Mouse (Mus musculus) ES-E14 (cell line): ENCODE data around the gene Cort. TPM values are rescaled to one million over a fixed set of nuclear protein-coding genes. Genes with fewer than 3 reads are reported as not detected.

Source experiments
- DNase-seq: peaks from one replicate; pipeline ENCODE4 v3.0.0-alpha.2; 2013; ENCODE audit warnings: low read depth, low spot score
- H3K27ac ChIP-seq: 2 replicates; pipeline ENCODE4 v1.5.1; 2012; ENCODE audit warnings: low read depth, mild to moderate bottlenecking, low read length, moderate library complexity, mixed read lengths; ENCODE audit not compliant: poor library complexity, insufficient read depth, severe bottlenecking
- H3K36me3 ChIP-seq: 2 replicates; pipeline ENCODE4 v1.6.1; 2012; ENCODE audit warnings: mild to moderate bottlenecking, low read length, moderate library complexity, mixed read lengths; ENCODE audit not compliant: control insufficient read depth, poor library complexity, insufficient read depth, severe bottlenecking
- H3K4me1 ChIP-seq, 2 experiments: fragments of 150-350 bp in 1 of 2; sonication (generic) in 1 of 2; 2 replicates each; pipeline ENCODE4 v1.6.1; 2012; ENCODE audit warnings: low read length in 2 of 2, mild to moderate bottlenecking in 1 of 2, mixed read lengths in 1 of 2; ENCODE audit not compliant: control insufficient read depth in 2 of 2, insufficient read depth in 2 of 2, poor library complexity in 1 of 2
- H3K4me3 ChIP-seq, 2 experiments: fragments of 150-350 bp in 1 of 2; sonication (generic) in 1 of 2; 2 replicates each; pipeline ENCODE4 v1.5.1; 2012; ENCODE audit warnings: low read length in 2 of 2, low read depth in 1 of 2, mild to moderate bottlenecking in 1 of 2, mixed read lengths in 1 of 2; ENCODE audit not compliant: insufficient read depth in 1 of 2, poor library complexity in 1 of 2, severe bottlenecking in 1 of 2
- H3K9ac ChIP-seq: 2 replicates; pipeline ENCODE4 v1.6.1; 2012; ENCODE audit warnings: low read depth, mild to moderate bottlenecking, low read length, mixed read lengths; ENCODE audit not compliant: poor library complexity, insufficient read depth, severe bottlenecking
- H3K9me3 ChIP-seq: fragments of 150-350 bp; sonication (generic); 2 replicates; pipeline ENCODE4 v1.6.1; 2012; ENCODE audit warnings: low read depth, mild to moderate bottlenecking, low read length; ENCODE audit not compliant: control insufficient read depth, insufficient read depth
- CHD2 ChIP-seq: IDR thresholded peaks from 2 replicates; pipeline ENCODE4 v1.6.1; 2014; ENCODE audit warnings: mild to moderate bottlenecking, low read depth, low read length, inconsistent platforms
- HCFC1 ChIP-seq: IDR thresholded peaks from 2 replicates; pipeline ENCODE4 v1.6.1; 2012; ENCODE audit warnings: low read length, inconsistent platforms, borderline replicate concordance; ENCODE audit not compliant: insufficient read depth
- MAFK ChIP-seq: IDR thresholded peaks from 2 replicates; pipeline ENCODE4 v1.6.1; 2014; ENCODE audit warnings: mild to moderate bottlenecking, low read depth, low read length, inconsistent platforms; ENCODE audit not compliant: insufficient read depth
- ZC3H11A ChIP-seq: IDR thresholded peaks from 2 replicates; pipeline ENCODE4 v1.6.1; 2012; ENCODE audit warnings: low read depth, mild to moderate bottlenecking, inconsistent platforms, low read length, borderline replicate concordance
- ZNF384 ChIP-seq: IDR thresholded peaks from 2 replicates; pipeline ENCODE4 v1.6.1; 2012; ENCODE audit warnings: low read depth, low read length, inconsistent platforms
- in situ Hi-C, 2 experiments: fragments of 600-800 bp; cut with MboI; formaldehyde crosslinking; loops; one replicate each; pipeline ENCODE4 v1.15.1; 2025; ENCODE audit warnings: low sequenced_read_pairs in 2 of 2, inconsistent platforms in 1 of 2; ENCODE audit not compliant: unreplicated experiment in 2 of 2
- total RNA-seq: library from RNA; depleted of rRNA; stranded (reverse); fragments of 300-350 nt; gene quantifications from 2 replicates; pipeline ENCODE4 v1.2.3, GENCODE M21; 2012

Gene Cort
- total RNA-seq, 1 experiment, result 1.7 TPM

DNA sequence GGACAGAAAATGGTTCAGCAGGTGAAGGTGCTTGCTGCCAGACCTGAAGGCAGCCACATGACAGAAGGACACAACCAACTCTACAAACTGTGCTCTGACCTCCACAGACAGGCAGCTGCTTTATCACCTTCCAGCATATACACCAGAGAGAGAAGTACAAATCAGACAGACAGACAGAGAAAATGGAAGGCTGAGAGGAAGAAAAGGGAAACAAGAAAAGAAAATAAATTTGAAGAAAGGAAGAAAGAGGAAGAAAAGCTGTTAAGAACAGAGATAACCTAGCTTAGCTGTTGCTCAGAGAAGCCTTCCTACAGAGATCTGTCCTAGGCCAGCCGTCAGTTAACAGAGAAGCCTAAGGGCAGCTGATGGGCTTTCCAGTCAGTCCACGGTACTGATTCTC, 32.6 kb upstream of the Cort start:
- Histone ChIP-seq H3K9ac (no peak overlapping the region), H3K27ac (no peak overlapping the region), H3K4me1 (peaks cover 8 to 31% of the 10 kb centered on the region in 2 experiments; a peak in 3 of 4 replicates), H3K9me3 (no peaks in the 10 kb centered on the region), H3K4me3 (no peak overlapping the region), H3K36me3 (peaks cover 58% of the 10 kb centered on the region)
- in situ Hi-C loops, result no loop called here
- TF ChIP-seq CHD2 (no peak), ZC3H11A (no peak)
- no peak for DNase-seq

GRCm38 (mm10) chr4:149157415-149157973, 30.9 kb upstream of the Cort start:
- Histone ChIP-seq H3K27ac (peak overlapping the region; percentile 9; the same call in 1 of the 2 replicates), H3K9ac (no peak overlapping the region), H3K36me3 (peaks cover 74% of the 10 kb centered on the region), H3K4me1 (peaks cover 6 to 31% of the 10 kb centered on the region in 2 experiments; a peak in 2 of 4 replicates), H3K9me3 (no peaks in the 10 kb centered on the region), H3K4me3 (no peak overlapping the region)
- TF ChIP-seq MAFK, result no peak
- no peak for TF ChIP-seq ZNF384
- TF ChIP-seq CHD2, result no peak
- TF ChIP-seq HCFC1, result no peak
- TF ChIP-seq ZC3H11A, result no peak
- in situ Hi-C loops, result no loop called here
- DNase-seq, result no peak

- Histone ChIP-seq H3K36me3 (peaks cover 80% of the 10 kb centered on the region), H3K4me3 (no peak overlapping the region), H3K9ac (no peak overlapping the region), H3K9me3 (no peaks in the 10 kb centered on the region), H3K27ac (no peak overlapping the region), H3K4me1 (peaks cover 4 to 23% of the 10 kb centered on the region in 2 experiments; a peak in 2 of 4 replicates)
- no peak for DNase-seq
- TF ChIP-seq ZC3H11A, result no peak
- in situ Hi-C loops, result no loop called here
Observed at GRCm38 (mm10) chr4:149155711-149156110, 29.1 kb upstream of the Cort start.

- H3K4me3 ChIP-seq, result no peak overlapping the region
- H3K9ac ChIP-seq, result no peak overlapping the region
- in situ Hi-C loops, result no loop called here
- peaks cover 4 to 15% of the 10 kb centered on the region in 2 experiments; a peak in 1 of 4 replicates for H3K4me1 ChIP-seq
- no peaks in the 10 kb centered on the region for H3K9me3 ChIP-seq
- H3K36me3 ChIP-seq, result peaks cover 84% of the 10 kb centered on the region
- no peak overlapping the region for H3K27ac ChIP-seq
- TF ChIP-seq MAFK, result no peak
- no peak for TF ChIP-seq ZC3H11A
- TF ChIP-seq CHD2, result no peak
- TF ChIP-seq ZNF384, result no peak
- no peak for TF ChIP-seq HCFC1
- no peak for DNase-seq
Observed at GRCm38 (mm10) chr4:149154859-149155258, 28.3 kb upstream of the Cort start.

DNA sequence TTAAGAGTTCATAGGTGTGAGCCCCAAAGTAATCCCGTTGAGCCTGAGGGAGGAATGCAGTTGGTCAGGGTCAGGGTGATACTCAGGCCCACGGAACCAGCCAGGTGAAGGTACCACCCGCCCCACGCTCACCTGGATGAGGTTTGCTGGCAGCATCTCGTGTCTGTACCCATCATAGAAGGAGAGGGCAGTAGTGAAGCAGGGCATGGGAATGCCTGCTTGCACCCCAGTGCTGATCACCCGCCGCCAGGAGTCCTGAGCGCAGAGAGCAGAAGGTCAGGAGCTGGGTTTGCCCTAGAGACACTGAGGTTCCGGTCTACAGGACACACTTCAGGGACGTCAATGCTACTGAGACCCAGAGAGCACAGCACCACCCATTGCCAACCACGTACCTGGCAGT, 24.2 kb upstream of the Cort start:
- in situ Hi-C loops, result no loop called here
- no peak overlapping the region for H3K9ac ChIP-seq
- no peaks in the 10 kb centered on the region for H3K9me3 ChIP-seq
- TF ChIP-seq ZNF384 (no peak), ZC3H11A (no peak), CHD2 (no peak), HCFC1 (no peak), MAFK (no peak)
- H3K4me1 ChIP-seq, result peaks cover 0 to 3% of the 10 kb centered on the region in 2 experiments; a peak in 1 of 4 replicates
- H3K27ac ChIP-seq, result no peak overlapping the region
- no peak for DNase-seq
- peaks cover 57% of the 10 kb centered on the region for H3K36me3 ChIP-seq
- H3K4me3 ChIP-seq, result no peak overlapping the region
